Mouse (Mus musculus) heart, embryonic 10.5 days (tissue): ENCODE data around the gene Sipa1l1. TPM values are rescaled to one million over a fixed set of nuclear protein-coding genes. Genes with fewer than 3 reads are reported as not detected.
A peak's percentile ranks its signal among the peaks of the same experiment; 100 is the strongest.

Experiments used
- DNase-seq: peaks from one replicate; pipeline ENCODE4 v3.0.0-alpha.2; 2017; ENCODE audit warnings: low spot score
- H3K27ac ChIP-seq: fragments of 300-500 bp; sonication (generic); 2 replicates; pipeline ENCODE4 v1.5.1; 2016; ENCODE audit warnings: mild to moderate bottlenecking
- H3K27me3 ChIP-seq: fragments of 300-500 bp; sonication (generic); 2 replicates; pipeline ENCODE4 v1.6.1; 2016; ENCODE audit warnings: mild to moderate bottlenecking; ENCODE audit not compliant: poor library complexity, insufficient read depth, severe bottlenecking
- H3K36me3 ChIP-seq: fragments of 300-500 bp; sonication (generic); 2 replicates; pipeline ENCODE4 v1.6.1; 2016; ENCODE audit warnings: mild to moderate bottlenecking, moderate library complexity
- H3K4me1 ChIP-seq: fragments of 300-500 bp; sonication (generic); 2 replicates; pipeline ENCODE4 v1.6.1; 2016; ENCODE audit warnings: mild to moderate bottlenecking
- H3K4me3 ChIP-seq: fragments of 300-500 bp; sonication (generic); 2 replicates; pipeline ENCODE4 v1.5.1; 2016; ENCODE audit warnings: mild to moderate bottlenecking, moderate library complexity
- H3K9me3 ChIP-seq: fragments of 300-500 bp; sonication (generic); 2 replicates; pipeline ENCODE4 v1.6.1; 2016; ENCODE audit warnings: mild to moderate bottlenecking, moderate library complexity
- WGBS: fragments of 180-500 bp; shearing (Covaris S2); methylation state at CpG from one replicate; pipeline ENCODE4 v1.1.7; 2016; 5-methylcytosine and 5-hydroxymethylcytosine counted together
- polyA plus RNA-seq: library from polyadenylated mRNA; unstranded; fragments of >200 nt; fragmentation: Nextera tagmentation; extraction: Ambion mirVana; gene quantifications from 2 replicates; pipeline ENCODE4 v1.2.1, GENCODE M21; 2016

Gene Sipa1l1
- polyA plus RNA-seq, 1 experiment from 2014 or later: 35.2 TPM

DNA sequence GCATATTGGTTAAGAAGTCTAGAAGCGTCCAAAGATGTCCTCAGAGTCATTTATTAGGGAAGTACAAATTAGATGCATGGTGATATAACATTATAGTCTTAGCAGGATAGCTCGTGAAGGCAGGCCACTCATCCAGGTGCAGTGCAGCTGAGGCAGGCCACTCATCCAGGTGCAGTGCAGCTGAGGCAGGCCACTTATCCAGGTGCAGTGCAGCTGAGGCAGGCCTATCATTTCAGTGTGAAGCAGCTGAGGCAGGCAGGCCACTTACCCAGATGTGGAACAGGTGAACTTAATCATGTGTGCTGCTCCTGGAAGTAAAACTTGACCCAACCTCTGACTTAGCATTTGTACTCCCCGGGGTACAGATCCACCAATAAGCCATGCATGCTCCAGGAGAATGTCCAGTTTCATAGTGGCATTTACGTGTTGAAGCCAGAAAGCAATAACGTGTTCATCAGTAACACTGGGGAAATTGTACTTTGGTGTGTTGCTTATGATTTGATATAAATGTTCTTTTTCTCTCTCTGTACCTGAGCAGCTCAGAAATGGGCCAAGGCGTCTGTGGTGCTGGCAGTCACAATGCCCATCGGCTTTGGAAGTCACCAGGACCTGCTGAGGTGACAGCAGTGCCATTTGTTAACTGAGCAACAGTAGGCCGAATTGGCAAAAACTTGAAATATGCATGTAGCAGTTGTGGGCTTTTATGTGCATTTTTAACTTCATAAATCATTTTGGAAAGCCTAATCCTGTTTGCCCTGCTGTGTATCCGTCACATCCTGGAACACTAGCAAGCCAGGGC, 129.7 kb downstream of the Sipa1l1 start:
- Histone ChIP-seq H3K27ac (no peak overlapping the region), H3K4me1 (peaks cover 7% of the 10 kb centered on the region), H3K27me3 (no peaks in the 10 kb centered on the region), H3K9me3 (no peaks in the 10 kb centered on the region), H3K36me3 (no peaks in the 10 kb centered on the region), H3K4me3 (no peak overlapping the region)
- peak; percentile 42 for DNase-seq
- 85% methylated on average over 9 of the region's 9 CpGs for WGBS

DNA sequence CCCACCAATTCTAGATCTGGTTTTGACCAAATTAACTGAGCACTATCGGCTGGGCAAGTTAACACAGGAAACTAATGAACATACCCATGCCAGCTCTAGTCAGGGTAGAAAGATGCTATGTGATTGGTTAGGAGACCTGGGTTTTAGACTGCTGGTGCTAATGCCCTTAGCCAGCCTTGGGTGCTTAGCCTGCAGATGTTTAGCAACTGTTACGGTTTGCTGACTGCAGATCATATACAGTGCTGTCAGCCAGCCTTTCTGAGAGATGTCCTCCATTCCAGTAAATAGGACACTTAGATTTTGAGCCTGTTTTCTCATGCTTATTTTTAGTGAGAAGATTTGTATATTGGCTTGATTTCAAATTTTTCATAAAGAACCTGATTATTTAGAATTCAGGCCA, 135.0 kb downstream of the Sipa1l1 start:
- 86% methylated on average over 2 of the region's 2 CpGs for WGBS
- H3K36me3 ChIP-seq: no peaks in the 10 kb centered on the region
- no peaks in the 10 kb centered on the region for H3K9me3 ChIP-seq
- DNase-seq: no peak
- no peak overlapping the region for H3K27ac ChIP-seq
- H3K4me1 ChIP-seq: peaks cover 4% of the 10 kb centered on the region; the same call in 1 of the 2 replicates
- H3K27me3 ChIP-seq: no peaks in the 10 kb centered on the region
- H3K4me3 ChIP-seq: no peak overlapping the region

DNA sequence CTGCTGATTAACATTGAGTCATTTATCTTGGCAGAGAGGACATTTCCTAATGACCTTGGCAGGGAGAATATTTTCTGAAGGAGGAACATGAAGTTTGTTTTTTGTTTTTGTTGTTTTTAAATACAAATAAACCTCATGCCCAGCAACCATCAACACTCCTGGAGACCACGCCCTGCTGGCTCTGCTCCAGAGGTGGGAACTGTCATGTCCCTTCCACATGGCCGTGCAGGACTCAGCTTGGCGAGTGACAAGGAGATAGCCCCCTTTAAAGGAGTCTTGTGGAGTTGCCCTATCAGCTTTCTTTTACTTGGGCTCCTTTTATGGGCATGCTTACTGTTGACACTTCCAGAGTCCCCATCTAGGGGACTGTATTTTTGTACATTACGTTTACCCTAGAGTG, 136.9 kb downstream of the Sipa1l1 start:
- peaks cover 4% of the 10 kb centered on the region for H3K4me1 ChIP-seq
- H3K4me3 ChIP-seq: no peak overlapping the region
- H3K27ac ChIP-seq: peak overlapping the region; percentile 29; the same call in 1 of the 2 replicates
- H3K36me3 ChIP-seq: no peaks in the 10 kb centered on the region
- no peak for DNase-seq
- H3K27me3 ChIP-seq: no peaks in the 10 kb centered on the region
- H3K9me3 ChIP-seq: no peaks in the 10 kb centered on the region
- 36% methylated on average over 4 of the region's 4 CpGs for WGBS

DNA sequence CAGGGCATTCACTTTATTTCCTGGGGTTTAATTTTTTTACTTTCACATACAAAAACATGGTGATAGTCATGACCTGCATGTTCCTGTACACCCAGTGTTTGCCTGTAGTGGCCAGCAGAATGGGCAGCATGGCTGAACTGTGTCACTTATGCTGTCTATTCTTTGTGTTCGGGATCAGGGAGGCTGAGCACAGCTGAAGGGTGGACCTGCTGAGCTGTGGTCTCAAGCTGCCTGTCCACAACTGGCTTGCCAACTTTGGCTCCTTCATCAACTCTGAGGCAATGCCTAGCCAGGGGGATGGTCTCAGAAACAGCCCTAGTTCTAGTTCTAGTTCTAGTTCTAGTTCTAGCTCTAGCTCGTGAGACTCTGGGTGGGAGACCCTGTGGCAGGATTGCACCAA, 142.5 kb downstream of the Sipa1l1 start:
- Histone ChIP-seq H3K27me3 (no peaks in the 10 kb centered on the region), H3K4me3 (no peak overlapping the region), H3K36me3 (no peaks in the 10 kb centered on the region), H3K27ac (peak overlapping the region; percentile 42; the same call in 1 of the 2 replicates), H3K9me3 (no peaks in the 10 kb centered on the region), H3K4me1 (peaks cover 19% of the 10 kb centered on the region)
- DNase-seq: no peak
- 80% methylated on average over 2 of the region's 2 CpGs for WGBS

DNA sequence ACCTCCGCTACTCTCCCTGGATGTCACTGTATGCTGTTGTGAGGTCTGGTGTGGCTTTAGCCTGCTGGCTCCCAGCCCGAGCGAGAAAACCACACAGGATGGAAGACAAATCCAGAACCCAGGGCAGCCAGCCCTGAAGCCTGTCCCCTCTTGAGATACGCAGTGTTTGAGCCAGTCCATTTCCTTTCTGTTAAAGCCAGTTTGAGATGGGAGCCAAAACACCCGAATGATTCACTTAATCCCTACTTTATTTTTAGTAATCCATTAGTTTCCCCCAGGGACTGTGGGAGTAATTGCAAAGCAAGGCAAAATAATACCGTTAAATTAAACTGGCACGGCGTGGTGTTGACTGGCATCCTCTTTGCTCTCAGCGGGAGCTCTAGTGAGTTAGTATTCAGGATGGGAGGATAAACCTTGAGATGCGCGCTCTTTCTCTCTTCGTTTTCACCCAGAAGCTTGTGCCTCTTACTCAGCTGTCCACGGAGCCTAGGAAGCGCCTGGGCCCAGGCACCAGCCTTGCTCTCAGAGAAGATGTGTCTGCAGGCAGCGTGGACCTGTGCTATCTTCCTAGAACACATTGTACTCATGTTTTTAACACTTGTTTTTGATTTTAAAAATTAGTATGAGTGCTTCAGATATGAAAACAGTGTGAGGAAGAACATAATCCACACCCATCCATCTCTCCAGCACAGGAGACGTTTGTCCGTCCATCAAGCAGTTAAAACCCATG, 143.1 kb downstream of the Sipa1l1 start:
- H3K27ac ChIP-seq: peak overlapping the region; percentile 42; the same call in 1 of the 2 replicates
- no peak for DNase-seq
- no peaks in the 10 kb centered on the region for H3K9me3 ChIP-seq
- 72% methylated on average over 17 of the region's 17 CpGs for WGBS
- no peaks in the 10 kb centered on the region for H3K36me3 ChIP-seq
- H3K4me3 ChIP-seq: no peak overlapping the region
- H3K27me3 ChIP-seq: no peaks in the 10 kb centered on the region
- peaks cover 19% of the 10 kb centered on the region for H3K4me1 ChIP-seq

DNA sequence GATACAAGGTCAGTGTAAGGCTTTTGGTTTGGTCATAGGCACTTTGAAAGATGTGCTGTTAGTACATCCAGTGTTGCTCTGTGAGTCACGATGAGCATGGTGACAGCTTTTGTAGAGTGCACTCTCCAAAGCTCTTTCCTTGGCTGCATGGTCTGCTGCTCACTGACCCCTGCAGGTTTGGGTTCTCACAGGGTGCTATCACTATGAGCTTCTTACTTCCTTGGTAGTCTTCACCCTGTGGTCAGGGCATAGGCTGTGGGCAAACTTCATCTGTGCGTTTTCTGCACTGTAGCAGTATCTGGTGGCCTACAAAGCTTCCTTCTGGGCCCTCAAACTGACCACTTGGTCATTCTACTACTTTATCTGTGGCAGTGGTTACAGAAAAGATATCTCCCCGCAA, 144.0 kb downstream of the Sipa1l1 start:
- no peaks in the 10 kb centered on the region for H3K27me3 ChIP-seq
- no peaks in the 10 kb centered on the region for H3K9me3 ChIP-seq
- peaks cover 19% of the 10 kb centered on the region for H3K4me1 ChIP-seq
- WGBS: 64% methylated on average over 3 of the region's 3 CpGs
- H3K36me3 ChIP-seq: no peaks in the 10 kb centered on the region
- DNase-seq: no peak
- no peak overlapping the region for H3K27ac ChIP-seq
- H3K4me3 ChIP-seq: no peak overlapping the region

DNA sequence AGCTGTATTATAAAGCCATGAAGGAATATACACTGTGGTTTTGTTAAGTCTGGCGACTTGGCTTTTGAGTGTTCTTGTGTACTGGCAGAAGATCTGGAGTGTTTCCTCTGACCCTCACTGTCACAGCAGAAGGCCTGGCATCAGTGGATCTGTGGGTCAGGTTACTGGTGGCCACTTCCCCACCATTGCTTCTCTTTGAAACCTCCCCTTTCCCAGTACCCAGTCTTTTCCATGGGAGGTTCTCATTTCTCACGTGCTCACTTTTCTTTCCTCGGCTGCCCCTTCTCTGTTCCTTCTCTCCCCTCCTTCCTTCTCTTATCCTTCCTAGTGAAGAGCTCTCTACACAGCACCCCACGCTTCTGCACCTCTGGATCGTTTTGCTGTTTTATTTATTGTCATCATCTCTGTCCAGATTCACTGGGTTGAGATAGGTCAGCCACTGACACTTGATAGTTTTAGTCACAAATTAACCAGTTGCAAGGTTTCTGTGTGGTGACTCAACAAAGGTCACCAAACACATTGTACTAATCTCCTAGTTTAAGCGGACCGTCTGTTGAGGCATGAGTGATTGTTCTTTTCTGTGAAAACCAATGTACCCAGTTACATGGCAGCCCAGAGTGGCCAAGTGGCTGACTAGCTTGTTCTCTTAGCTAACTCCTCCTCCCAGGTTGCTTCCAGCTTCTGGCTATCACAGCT, 150.5 kb downstream of the Sipa1l1 start:
- DNase-seq: peak; percentile 58
- no peak overlapping the region for H3K27ac ChIP-seq
- 82% methylated on average over 7 of the region's 7 CpGs for WGBS

DNA sequence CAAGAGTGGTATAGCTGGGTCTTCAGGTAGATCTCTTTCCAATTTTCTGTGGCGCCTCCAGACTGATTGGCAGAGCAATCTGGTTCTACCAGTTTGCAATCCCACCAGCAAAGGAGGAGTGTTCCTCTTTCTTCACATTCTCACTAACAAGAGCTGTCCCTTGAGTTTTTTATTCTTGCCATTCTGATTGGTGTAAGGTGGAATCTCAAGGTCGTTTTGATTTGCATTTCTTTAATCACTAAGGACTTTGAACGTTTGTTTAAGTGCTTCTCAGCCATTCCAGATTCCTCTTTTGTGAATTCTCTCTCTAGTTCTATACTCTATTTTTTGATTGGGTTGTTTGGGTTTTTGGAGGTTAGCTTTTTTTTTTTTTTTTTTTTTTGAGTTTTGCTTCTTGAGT, 151.1 kb downstream of the Sipa1l1 start:
- Histone ChIP-seq H3K36me3 (no peaks in the 10 kb centered on the region), H3K27ac (no peak overlapping the region), H3K9me3 (no peaks in the 10 kb centered on the region), H3K27me3 (no peaks in the 10 kb centered on the region), H3K4me1 (peaks cover 21% of the 10 kb centered on the region; the same call in 1 of the 2 replicates), H3K4me3 (no peak overlapping the region)
- no peak for DNase-seq
- WGBS: 51% methylated on average over 3 of the region's 3 CpGs

More for the DNA sequence above, 150.5 kb downstream of the Sipa1l1 start:
- Histone ChIP-seq H3K27me3 (no peaks in the 10 kb centered on the region), H3K4me1 (peaks cover 16% of the 10 kb centered on the region; the same call in 1 of the 2 replicates), H3K36me3 (no peaks in the 10 kb centered on the region), H3K4me3 (no peak overlapping the region), H3K9me3 (no peaks in the 10 kb centered on the region)

DNA sequence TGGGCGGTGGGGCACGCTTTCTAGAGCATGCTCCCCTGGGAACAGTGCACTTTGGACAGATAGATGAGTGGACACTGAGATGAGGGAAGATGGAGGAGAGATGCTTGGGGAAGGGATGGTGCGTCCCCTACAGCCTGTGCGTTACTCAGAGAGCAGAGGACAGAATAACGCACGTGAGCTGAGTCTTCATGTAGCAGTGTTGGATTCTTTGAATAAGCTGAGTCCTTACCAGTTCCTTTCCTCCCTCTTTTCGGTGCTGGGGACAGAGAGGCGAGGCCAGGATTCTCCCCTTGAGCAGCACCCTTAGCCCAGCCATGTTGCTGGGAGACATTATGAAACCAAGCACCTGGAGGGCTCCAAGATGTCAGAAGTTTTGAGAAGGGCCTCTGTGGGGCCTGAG, 152.3 kb downstream of the Sipa1l1 start:
- WGBS: 88% methylated on average over 8 of the region's 8 CpGs
- no peak overlapping the region for H3K27ac ChIP-seq
- H3K4me3 ChIP-seq: no peak overlapping the region
- H3K36me3 ChIP-seq: no peaks in the 10 kb centered on the region
- DNase-seq: peak; percentile 62
- H3K27me3 ChIP-seq: no peaks in the 10 kb centered on the region
- no peaks in the 10 kb centered on the region for H3K9me3 ChIP-seq
- H3K4me1 ChIP-seq: peaks cover 29% of the 10 kb centered on the region; the same call in 1 of the 2 replicates

DNA sequence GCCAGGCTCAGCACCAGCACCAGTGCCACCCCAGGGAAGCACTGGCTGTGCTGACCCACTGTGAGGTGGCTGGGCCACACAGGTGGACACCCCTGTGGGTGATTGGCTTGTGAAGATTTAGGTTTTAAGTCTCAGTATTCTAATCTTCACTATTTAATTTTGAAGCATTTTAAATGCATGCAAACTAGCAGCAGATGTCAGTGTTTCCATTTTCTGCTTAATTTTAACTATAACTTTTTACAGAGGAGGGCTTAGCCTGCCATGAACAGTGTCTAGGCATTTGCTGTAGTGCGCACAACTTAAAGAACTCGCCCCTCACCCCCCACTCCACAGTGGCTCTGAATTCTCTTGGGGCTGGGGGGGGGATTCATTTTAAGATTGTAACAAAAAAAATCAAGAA, 152.7 kb downstream of the Sipa1l1 start:
- H3K4me1 ChIP-seq: peaks cover 31% of the 10 kb centered on the region; the same call in 1 of the 2 replicates
- DNase-seq: no peak
- no peak overlapping the region for H3K27ac ChIP-seq
- H3K36me3 ChIP-seq: no peaks in the 10 kb centered on the region
- no peaks in the 10 kb centered on the region for H3K9me3 ChIP-seq
- H3K27me3 ChIP-seq: no peaks in the 10 kb centered on the region
- WGBS: 94% methylated on average over 2 of the region's 2 CpGs
- no peak overlapping the region for H3K4me3 ChIP-seq

DNA sequence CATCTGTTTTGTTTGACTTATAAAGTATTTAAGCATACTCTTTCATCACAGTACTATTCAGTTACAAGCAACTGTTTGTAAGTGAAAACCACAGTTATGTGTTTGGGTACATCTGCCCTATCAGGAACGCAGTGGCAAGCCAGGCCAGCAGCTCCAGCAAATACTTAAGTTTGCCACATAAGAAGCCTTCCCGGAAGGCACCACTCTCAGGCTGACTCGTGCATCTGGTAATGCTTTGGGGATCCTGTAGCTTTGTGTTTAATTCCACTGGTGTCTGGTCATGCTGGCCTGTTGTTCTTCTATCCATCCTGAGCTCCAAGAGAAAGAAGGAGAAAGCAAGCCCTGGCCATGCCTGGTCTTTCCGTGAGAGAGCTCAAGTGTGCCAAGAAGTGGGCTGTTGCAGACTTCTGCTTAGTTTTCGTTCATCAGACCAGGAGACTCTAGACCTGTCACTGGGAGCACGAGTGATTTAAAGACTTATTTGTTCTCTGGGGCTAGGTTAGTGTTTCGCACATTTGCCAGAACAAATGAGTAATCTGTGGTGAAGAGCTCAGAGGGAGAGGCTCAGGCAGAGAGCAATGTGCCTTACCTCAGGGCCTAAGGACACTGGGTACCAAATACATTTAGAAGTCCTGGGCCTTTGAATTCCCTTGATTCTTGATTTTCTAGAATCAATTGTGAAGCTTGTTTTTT, 153.8 kb downstream of the Sipa1l1 start:
- no peaks in the 10 kb centered on the region for H3K9me3 ChIP-seq
- peak; percentile 58 for DNase-seq
- H3K36me3 ChIP-seq: no peaks in the 10 kb centered on the region
- H3K27me3 ChIP-seq: no peaks in the 10 kb centered on the region
- no peak overlapping the region for H3K27ac ChIP-seq
- WGBS: 67% methylated on average over 7 of the region's 7 CpGs
- no peak overlapping the region for H3K4me3 ChIP-seq
- H3K4me1 ChIP-seq: peaks cover 31% of the 10 kb centered on the region; the same call in 1 of the 2 replicates

DNA sequence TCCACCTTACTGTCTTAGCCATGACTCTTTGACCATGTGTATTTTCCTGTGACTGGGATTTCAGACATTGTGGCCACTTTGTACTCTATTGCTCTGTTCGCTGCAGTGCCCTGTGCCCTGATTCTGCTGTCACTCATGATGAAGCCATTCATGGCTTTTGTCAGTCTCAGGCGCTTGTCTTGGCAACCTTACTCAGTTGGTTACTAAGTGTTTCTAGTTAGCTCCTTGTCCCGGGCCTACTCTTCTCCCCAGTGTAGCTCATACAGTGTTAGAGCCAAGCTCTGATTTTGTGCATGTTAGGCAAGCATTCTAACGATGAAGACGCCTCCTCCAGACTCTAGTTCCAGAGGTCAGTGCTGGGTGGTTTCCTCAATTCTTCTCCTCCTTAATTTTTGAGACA, 155.5 kb downstream of the Sipa1l1 start:
- no peaks in the 10 kb centered on the region for H3K9me3 ChIP-seq
- no peak overlapping the region for H3K4me3 ChIP-seq
- peak; percentile 71 for DNase-seq
- peaks cover 39% of the 10 kb centered on the region for H3K4me1 ChIP-seq
- H3K27ac ChIP-seq: no peak overlapping the region
- WGBS: 75% methylated on average over 5 of the region's 5 CpGs
- no peaks in the 10 kb centered on the region for H3K27me3 ChIP-seq
- H3K36me3 ChIP-seq: no peaks in the 10 kb centered on the region
